Mouse (Mus musculus) embryonic facial prominence, embryonic 11.5 days (tissue): ENCODE data around the gene Dnajc8. TPM values are rescaled to one million over a fixed set of nuclear protein-coding genes. Genes with fewer than 3 reads are reported as not detected.

ENCODE experiments used
- ATAC-seq: fragments of 200-750 bp; cut with Nextera tagmentation; replicated peaks from 2 replicates; pipeline ENCODE4 v1.8.0; 2017; ENCODE audit warnings: low read depth; ENCODE audit not compliant: insufficient number of reproducible peaks, low FRiP score, low TSS enrichment
- DNase-seq: peaks from one replicate; pipeline ENCODE4 v3.0.0-alpha.2; 2015; ENCODE audit warnings: low spot score
- H3K27ac ChIP-seq: fragments of 300-500 bp; sonication (generic); replicated peaks from 2 replicates; pipeline ENCODE4 v1.5.1; 2014; ENCODE audit warnings: mild to moderate bottlenecking, low read depth, low read length, control low read depth
- H3K27me3 ChIP-seq: fragments of 300-500 bp; sonication (generic); 2 replicates; pipeline ENCODE4 v1.6.1; 2014; ENCODE audit warnings: mild to moderate bottlenecking, low read length, moderate library complexity, mixed read lengths; ENCODE audit not compliant: control insufficient read depth, insufficient read depth
- H3K36me3 ChIP-seq: fragments of 300-500 bp; sonication (generic); replicated peaks from 2 replicates; pipeline ENCODE4 v1.6.1; 2014; ENCODE audit warnings: low read depth, mild to moderate bottlenecking, low read length, moderate library complexity, mixed read lengths; ENCODE audit not compliant: control insufficient read depth, insufficient read depth
- H3K4me1 ChIP-seq: fragments of 300-500 bp; sonication (generic); 2 replicates; pipeline ENCODE4 v1.6.1; 2014; ENCODE audit warnings: low read length, mixed read lengths; ENCODE audit not compliant: control insufficient read depth, insufficient read depth
- H3K4me2 ChIP-seq: fragments of 300-500 bp; sonication (generic); 2 replicates; pipeline ENCODE4 v1.6.1; 2014; ENCODE audit warnings: low read depth, mild to moderate bottlenecking, control low read depth, low read length, moderate library complexity
- H3K4me3 ChIP-seq: fragments of 300-500 bp; sonication (generic); 2 replicates; pipeline ENCODE4 v1.5.1; 2014; ENCODE audit warnings: low read depth, low read length, control low read depth
- H3K9ac ChIP-seq: fragments of 300-500 bp; sonication (generic); replicated peaks from 2 replicates; pipeline ENCODE4 v1.6.1; 2014; ENCODE audit warnings: mild to moderate bottlenecking, control low read depth, low read length
- H3K9me3 ChIP-seq: fragments of 300-500 bp; sonication (generic); replicated peaks from 2 replicates; pipeline ENCODE4 v1.6.1; 2016; ENCODE audit warnings: mild to moderate bottlenecking, low read length, inconsistent platforms, mixed read lengths; ENCODE audit not compliant: control insufficient read depth
- WGBS: fragments of 180-500 bp; shearing (Covaris S2); extraction: QIAGEN DNeasy Blood & Tissue Kit; methylation state at CpG from one replicate; pipeline ENCODE4 v1.1.7; 2014; 5-methylcytosine and 5-hydroxymethylcytosine counted together
- polyA plus RNA-seq: library from polyadenylated mRNA; unstranded; fragments of >200 nt; fragmentation: Nextera tagmentation; extraction: Ambion mirVana; gene quantifications from 2 replicates; pipeline ENCODE4 v1.2.1, GENCODE M21; 2014

The Dnajc8 gene
- polyA plus RNA-seq, 1 experiment from 2014 or later, result 255 TPM

- H3K27ac ChIP-seq, result no peak overlapping the region
- H3K4me1 ChIP-seq, result no peaks in the 10 kb centered on the region
- 75% methylated on average over 3 of the region's 3 CpGs for WGBS
- H3K36me3 ChIP-seq, result no peaks in the 10 kb centered on the region
- DNase-seq (no peak), ATAC-seq (no peak)
- H3K27me3 ChIP-seq, result no peaks in the 10 kb centered on the region
- H3K4me2 ChIP-seq, result no peak overlapping the region
- no peak overlapping the region for H3K4me3 ChIP-seq
- H3K9ac ChIP-seq, result no peak overlapping the region
- no peaks in the 10 kb centered on the region for H3K9me3 ChIP-seq
These were observed 48.4 kb downstream of the Dnajc8 start for GRCm38 (mm10) chr4:132583781-132584180.

- no peak overlapping the region for H3K9ac ChIP-seq
- no peak for ATAC-seq
- H3K27me3 ChIP-seq, result no peaks in the 10 kb centered on the region
These were observed 49.6 kb downstream of the Dnajc8 start for GRCm38 (mm10) chr4:132584975-132585374.

GRCm38 (mm10) chr4:132586282-132586681, 50.9 kb downstream of the Dnajc8 start:
- Histone ChIP-seq H3K4me1 (no peaks in the 10 kb centered on the region), H3K27me3 (no peaks in the 10 kb centered on the region), H3K9ac (no peak overlapping the region), H3K9me3 (no peaks in the 10 kb centered on the region), H3K4me3 (no peak overlapping the region), H3K27ac (no peak overlapping the region), H3K4me2 (no peak overlapping the region), H3K36me3 (no peaks in the 10 kb centered on the region)
- WGBS, result 92% methylated on average over 4 of the region's 4 CpGs
- ATAC-seq, result no peak
- DNase-seq, result no peak

More at GRCm38 (mm10) chr4:132584975-132585374, 49.6 kb downstream of the Dnajc8 start:
- Histone ChIP-seq H3K4me1 (no peaks in the 10 kb centered on the region), H3K4me2 (no peak overlapping the region), H3K4me3 (no peak overlapping the region), H3K9me3 (no peaks in the 10 kb centered on the region), H3K36me3 (no peaks in the 10 kb centered on the region), H3K27ac (no peak overlapping the region)
- WGBS, result 79% methylated on average over 2 of the region's 2 CpGs
- DNase-seq, result no peak

- H3K4me1 ChIP-seq, result no peaks in the 10 kb centered on the region
- 77% methylated on average over 3 of the region's 3 CpGs for WGBS
- DNase-seq (no peak), ATAC-seq (no peak)
- no peak overlapping the region for H3K27ac ChIP-seq
- no peak overlapping the region for H3K4me2 ChIP-seq
- H3K9ac ChIP-seq, result no peak overlapping the region
- H3K9me3 ChIP-seq, result no peaks in the 10 kb centered on the region
- no peak overlapping the region for H3K4me3 ChIP-seq
- no peaks in the 10 kb centered on the region for H3K36me3 ChIP-seq
- H3K27me3 ChIP-seq, result no peaks in the 10 kb centered on the region
These were observed 53.2 kb downstream of the Dnajc8 start for GRCm38 (mm10) chr4:132588512-132588911.

- no peaks in the 10 kb centered on the region for H3K9me3 ChIP-seq
- DNase-seq (no peak), ATAC-seq (no peak)
- H3K9ac ChIP-seq, result no peak overlapping the region
- H3K27me3 ChIP-seq, result no peaks in the 10 kb centered on the region
- H3K4me2 ChIP-seq, result no peak overlapping the region
- no peak overlapping the region for H3K27ac ChIP-seq
- no peak overlapping the region for H3K4me3 ChIP-seq
- no peaks in the 10 kb centered on the region for H3K4me1 ChIP-seq
- 83% methylated on average over 10 of the region's 10 CpGs for WGBS
- no peaks in the 10 kb centered on the region for H3K36me3 ChIP-seq
These were observed 55.3 kb downstream of the Dnajc8 start for GRCm38 (mm10) chr4:132590642-132591041.

- H3K36me3 ChIP-seq, result no peaks in the 10 kb centered on the region
- H3K27ac ChIP-seq, result no peak overlapping the region
- no peak overlapping the region for H3K4me3 ChIP-seq
- H3K4me1 ChIP-seq, result no peaks in the 10 kb centered on the region
- ATAC-seq (no peak), DNase-seq (no peak)
- H3K9me3 ChIP-seq, result no peaks in the 10 kb centered on the region
- H3K4me2 ChIP-seq, result no peak overlapping the region
- H3K27me3 ChIP-seq, result no peaks in the 10 kb centered on the region
- WGBS, result 92% methylated on average over 9 of the region's 9 CpGs
- H3K9ac ChIP-seq, result no peak overlapping the region
These were observed 57.6 kb downstream of the Dnajc8 start for GRCm38 (mm10) chr4:132592958-132593357.

- Histone ChIP-seq H3K27ac (no peak overlapping the region), H3K4me1 (no peaks in the 10 kb centered on the region), H3K4me3 (no peak overlapping the region), H3K9ac (no peak overlapping the region), H3K36me3 (no peaks in the 10 kb centered on the region), H3K27me3 (no peaks in the 10 kb centered on the region), H3K4me2 (no peak overlapping the region), H3K9me3 (no peaks in the 10 kb centered on the region)
- 35% methylated on average over 4 of the region's 4 CpGs for WGBS
- no peak for DNase-seq
- no peak for ATAC-seq
These were observed 58.8 kb downstream of the Dnajc8 start for GRCm38 (mm10) chr4:132594191-132594590.

GRCm38 (mm10) chr4:132598861-132599260, 63.5 kb downstream of the Dnajc8 start:
- ATAC-seq, result no peak
- Histone ChIP-seq H3K27me3 (no peaks in the 10 kb centered on the region), H3K4me3 (no peak overlapping the region), H3K27ac (no peak overlapping the region), H3K9ac (no peak overlapping the region), H3K4me1 (no peaks in the 10 kb centered on the region), H3K4me2 (no peak overlapping the region), H3K36me3 (no peaks in the 10 kb centered on the region), H3K9me3 (no peaks in the 10 kb centered on the region)
- 80% methylated on average over 2 of the region's 2 CpGs for WGBS
- DNase-seq, result no peak
